Mouse (Mus musculus): ENCODE measurements at regions not wholly inside any gene's neighbourhood (a gene's known extent, or its start where the extent isn't known, plus 50 kb on each side); places are given as distances from the start of the nearest gene placed in this dataset.

- TF ChIP-seq POLR2A (IDR thresholded peaks at IDR 0.05; ENCODE audit: extremely low read depth, insufficient read depth, low read length) (no peak), CTCF (IDR thresholded peaks at IDR 0.05; ENCODE audit: low read depth, low read length) (no peak)
Observed at GRCm38 (mm10) chr3:137564282-137564681, 57.1 kb upstream of the Ddit4l start.
